Comparison of ENCODE assay signal across 15 mouse cellular contexts in the genomic region with DNA sequence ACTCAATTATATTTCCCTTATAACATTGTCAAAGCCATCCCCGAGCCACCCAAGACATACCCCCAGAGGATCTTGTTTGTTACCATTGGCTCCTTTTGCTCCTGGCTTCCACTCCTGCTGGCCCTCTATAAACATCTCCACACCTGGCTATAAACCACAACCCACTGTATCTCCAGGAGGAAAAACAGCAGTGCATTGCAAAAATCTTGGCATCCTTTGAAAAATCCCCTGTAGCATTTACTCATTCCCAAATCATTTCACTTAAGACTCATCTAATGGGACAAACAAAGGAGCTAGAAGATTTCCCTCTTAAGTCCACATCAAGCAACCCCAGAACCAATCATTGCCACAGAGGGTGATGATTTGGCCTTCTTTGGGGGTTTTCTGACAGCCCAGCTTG.
"Had no signal": no experiment of that assay in that cellular context is flagged by ENCODE, and none has a peak within 500 bp of the region (broad histone marks: within the 10 kb centered on the region; RNA-seq: fewer than 3 reads in every experiment).

No protein-coding gene starts in this region.

- H3K4me1 ChIP-seq: liver, embryonic 13.5 days; megakaryocyte, embryonic 14.5 days; midbrain, embryonic 15.5 days; neural tube, embryonic 12.5 days had no signal

- H3K27ac ChIP-seq: kidney, postnatal 0 days; liver, embryonic 13.5 days; macrophage; midbrain, embryonic 15.5 days; neural tube, embryonic 12.5 days; stomach, postnatal 0 days had no signal

- H3K36me3 ChIP-seq: liver, embryonic 13.5 days; midbrain, embryonic 15.5 days; neural tube, embryonic 12.5 days had no signal

- ATAC-seq: liver, postnatal 0 days; midbrain, embryonic 15.5 days had no signal

- H3K9ac ChIP-seq: liver, embryonic 13.5 days; liver, postnatal 0 days; midbrain, embryonic 15.5 days; neural tube, embryonic 12.5 days had no signal

- H3K27me3 ChIP-seq: liver, embryonic 13.5 days; megakaryocyte, embryonic 14.5 days; midbrain, embryonic 15.5 days; neural tube, embryonic 12.5 days had no signal

- H3K4me2 ChIP-seq: liver, embryonic 13.5 days; midbrain, embryonic 11.5 days; midbrain, embryonic 15.5 days; neural tube, embryonic 12.5 days had no signal

- DNase-seq: kidney, adult 8-10 months; kidney, postnatal 36 days; layer of hippocampus, adult 9-11 months; layer of hippocampus, postnatal 36 days; liver; liver, embryonic 13.5 days; liver, postnatal 0 days; thymus, postnatal 4 days had no signal

- H3K9me3 ChIP-seq: liver, embryonic 13.5 days; midbrain, embryonic 15.5 days; neural tube, embryonic 12.5 days had no signal

- H3K4me3 ChIP-seq: liver, embryonic 13.5 days; megakaryocyte, embryonic 14.5 days; midbrain, embryonic 15.5 days; neural tube, embryonic 12.5 days had no signal
